Mouse (Mus musculus): ENCODE data around the gene Gm1043.

GRCm38 (mm10) chr5:37222316-37222715 is 137.1 kb downstream of the Gm1043 start:
- TF ChIP-seq POLR2A (IDR thresholded peaks at IDR 0.05; ENCODE audit: insufficient read depth, low read depth, low read length), result no peak
- no peak for TF ChIP-seq CTCF (IDR thresholded peaks at IDR 0.05; ENCODE audit: insufficient read depth, low read depth, low read length)
